Mouse (Mus musculus): ENCODE measurements around the gene Itih5. TPM values are rescaled to one million over a fixed set of nuclear protein-coding genes. Genes with fewer than 3 reads are reported as not detected.

The Itih5 gene
- total RNA-seq, 1 experiment from 2014 or later, result 19.9 TPM

DNA sequence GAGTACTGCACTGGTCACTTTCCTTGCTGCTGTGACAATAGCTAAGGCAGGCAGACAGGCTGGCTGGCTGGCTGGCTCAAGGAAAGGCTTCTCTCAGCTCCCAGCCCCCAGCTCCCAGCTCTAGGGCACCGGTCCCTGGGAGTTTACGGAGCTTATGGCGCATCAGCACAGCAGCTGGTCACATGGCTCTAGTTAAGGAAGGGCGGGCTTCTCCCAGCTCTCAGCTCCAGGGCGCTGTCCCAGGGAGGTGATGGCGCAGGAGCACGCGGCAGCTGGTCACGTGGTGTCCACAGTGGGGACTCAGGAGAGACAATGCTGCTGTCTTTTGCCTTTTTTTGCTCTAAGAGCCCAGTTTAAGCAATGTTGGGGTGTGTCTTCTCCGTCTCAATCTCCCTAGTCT lies 147.4 kb downstream of the Itih5 start:
- peak; percentile 40; the same call in 1 of the 2 replicates for ATAC-seq (replicated peaks; ENCODE audit: low read depth, poor library complexity, severe bottlenecking)

DNA sequence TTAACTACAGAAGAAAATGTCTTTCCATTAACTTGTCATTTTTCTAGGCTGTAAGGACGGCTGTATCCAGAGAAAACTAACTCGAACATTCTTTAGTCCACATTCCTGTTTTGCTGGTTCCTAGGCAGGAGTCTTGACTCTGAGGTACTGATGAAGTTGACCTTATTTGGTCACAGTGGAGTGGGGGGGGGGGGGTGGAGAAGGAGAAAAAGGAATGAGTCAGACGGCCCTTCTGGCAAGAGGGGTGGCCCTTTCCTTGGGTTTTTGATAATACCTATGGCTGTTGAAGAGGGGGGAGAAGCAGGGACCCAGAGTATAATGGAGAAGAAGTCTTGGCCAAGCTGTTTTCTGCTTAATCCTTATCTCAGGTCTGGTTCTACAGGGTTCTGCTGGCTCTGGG lies 148.0 kb downstream of the Itih5 start:
- ATAC-seq (replicated peaks; ENCODE audit: low read depth, poor library complexity, severe bottlenecking), result no peak

DNA sequence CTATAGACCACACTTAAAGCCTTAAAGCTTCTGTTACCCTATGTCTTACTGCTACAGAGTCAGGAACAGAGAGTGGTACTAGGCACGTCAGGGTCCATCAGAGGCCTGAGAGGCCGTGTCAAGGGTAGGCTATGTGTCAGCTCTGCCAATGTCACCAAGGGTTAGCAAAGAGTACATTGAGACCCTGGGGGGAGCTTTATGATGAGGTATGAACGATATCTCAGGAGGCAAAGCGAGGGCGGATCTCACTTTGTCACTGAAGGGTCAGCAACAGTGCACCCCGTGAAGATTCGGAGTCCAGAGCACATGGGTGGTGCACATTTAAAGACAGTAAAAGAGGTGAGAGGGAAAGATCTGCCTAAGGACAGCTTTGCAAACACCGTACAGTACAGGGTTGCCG lies 148.6 kb downstream of the Itih5 start:
- ATAC-seq (replicated peaks; ENCODE audit: low read depth, poor library complexity, severe bottlenecking), result no peak

DNA sequence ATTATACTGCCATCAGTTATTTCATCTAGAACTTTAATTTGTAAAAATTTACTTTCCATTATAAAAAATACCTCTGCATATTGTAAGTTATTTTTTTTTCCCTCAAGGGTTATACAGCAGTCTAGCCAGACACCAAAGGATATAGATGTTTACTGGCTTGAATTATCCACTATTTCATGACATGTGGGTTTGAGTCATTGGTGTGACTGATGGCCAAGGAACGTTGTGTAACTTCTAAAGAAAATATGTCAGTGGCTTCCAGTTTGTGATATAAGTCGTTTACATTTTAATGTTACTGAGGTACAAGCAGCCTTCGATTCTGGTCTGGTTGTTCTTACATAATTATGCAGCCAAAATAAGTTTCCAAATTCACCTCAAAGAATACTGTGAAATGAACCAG lies 151.5 kb downstream of the Itih5 start:
- ATAC-seq (replicated peaks; ENCODE audit: low read depth, poor library complexity, severe bottlenecking), result no peak

Other genes starting within 250 kb of the Itih5 start
- gene Taf3, start 105.0 kb upstream of the Itih5 start, total RNA-seq (2017), result 11.7 and 13.8 TPM in 2 replicates
- gene Atp5c1, start 73.1 kb upstream of the Itih5 start, total RNA-seq (2017), result 446 and 456 TPM in 2 replicates
- gene Kin, start 73.0 kb upstream of the Itih5 start, total RNA-seq (2017), result 34.5 and 42.6 TPM in 2 replicates
- gene Itih2, start 22.2 kb upstream of the Itih5 start, total RNA-seq (2017), result not detected in 2 replicates
- gene Sfmbt2, start 216.9 kb downstream of the Itih5 start, total RNA-seq (2017), result 0.78 and 2.4 TPM in 2 replicates

All from common myeloid progenitor, adult 5-6 weeks (primary cell).